Mouse (Mus musculus): ENCODE measurements at regions not wholly inside any gene's neighbourhood (a gene's known extent, or its start where the extent isn't known, plus 50 kb on each side); places are given as distances from the start of the nearest gene placed in this dataset.
"Not testable (repeated sequence)": the region's sequence is repeated elsewhere in the genome, so short reads cannot be mapped to it uniquely, and the experiment has no call there.

GRCm38 (mm10) chr5:59831836-59832235 is 1976.8 kb upstream of the G6pd2 start:
- ATAC-seq (ENCODE audit: low TSS enrichment): no peak

GRCm38 (mm10) chr5:59845745-59846144 is 1962.9 kb upstream of the G6pd2 start:
- no peak for ATAC-seq (ENCODE audit: low TSS enrichment)

- peak; percentile 98 for ATAC-seq (ENCODE audit: low TSS enrichment)
Measured at GRCm38 (mm10) chr5:59847643-59848042, 1961.0 kb upstream of the G6pd2 start.

- ATAC-seq (ENCODE audit: low TSS enrichment): peak; percentile 89
Measured at GRCm38 (mm10) chr5:59893952-59894724, 1914.5 kb upstream of the G6pd2 start.

GRCm38 (mm10) chr5:59921910-59922309 is 1886.7 kb upstream of the G6pd2 start:
- ATAC-seq (ENCODE audit: low TSS enrichment): no peak

- ATAC-seq (ENCODE audit: low TSS enrichment): no peak
Measured at GRCm38 (mm10) chr5:59940861-59941260, 1867.8 kb upstream of the G6pd2 start.

GRCm38 (mm10) chr5:59945761-59946160 is 1862.9 kb upstream of the G6pd2 start:
- ATAC-seq (ENCODE audit: low TSS enrichment): no peak

- no peak for ATAC-seq (ENCODE audit: low TSS enrichment)
Measured at GRCm38 (mm10) chr5:59947831-59948568, 1860.6 kb upstream of the G6pd2 start.

GRCm38 (mm10) chr5:59956240-59956639 is 1852.4 kb upstream of the G6pd2 start:
- not testable (repeated sequence) for ATAC-seq (ENCODE audit: low TSS enrichment)

GRCm38 (mm10) chr5:59996698-59997097 is 1811.9 kb upstream of the G6pd2 start:
- peak; percentile 97 for ATAC-seq (ENCODE audit: low TSS enrichment)

- ATAC-seq (ENCODE audit: low TSS enrichment): peak; percentile 100
Measured at GRCm38 (mm10) chr5:60042603-60043175, 1765.9 kb upstream of the G6pd2 start.

- ATAC-seq (ENCODE audit: low TSS enrichment): no peak
Measured at GRCm38 (mm10) chr5:60049053-60049452, 1759.6 kb upstream of the G6pd2 start.

- ATAC-seq (ENCODE audit: low TSS enrichment): no peak
Measured at GRCm38 (mm10) chr5:60061178-60061577, 1747.4 kb upstream of the G6pd2 start.

All from frontal cortex, adult (tissue).